ENCODE assay signal across 12 mouse cellular contexts in genomic region chr8:61059143-61059542, GRCm38 (mm10).
DNase-seq lines count a peak whose midpoint lies in the region; ATAC-seq and TF ChIP-seq lines count a peak whose summit lies in the region.
"Had no signal": no experiment of that assay in that cellular context is flagged by ENCODE, and none has a peak within 500 bp of the region (broad histone marks: within the 10 kb centered on the region; RNA-seq: fewer than 3 reads in every experiment).

No protein-coding gene starts in this region.

- no peaks in the 10 kb centered on the region for H3K9me3 ChIP-seq in intestine, postnatal 0 days (ENCODE audit: control insufficient read depth)
- no peaks in the 10 kb centered on the region for H3K9me3 ChIP-seq in intestine, embryonic 16.5 days (ENCODE audit: control insufficient read depth, low read length)
- no peaks in the 10 kb centered on the region for H3K9me3 ChIP-seq in ES-Bruce4 (replicated peaks; ENCODE audit: control insufficient read depth, insufficient read depth, low read length, poor library complexity, severe bottlenecking)
- no peaks in the 10 kb centered on the region for H3K9me3 ChIP-seq in forebrain, embryonic 14.5 days (replicated peaks; ENCODE audit: control insufficient read depth, low read length)
- H3K9me3 ChIP-seq: forebrain, embryonic 13.5 days; hindbrain, embryonic 15.5 days; neural tube, embryonic 12.5 days had no signal

- no peaks in the 10 kb centered on the region for H3K36me3 ChIP-seq in intestine, postnatal 0 days (ENCODE audit: control insufficient read depth, insufficient read depth)
- no peaks in the 10 kb centered on the region for H3K36me3 ChIP-seq in intestine, embryonic 16.5 days (ENCODE audit: control insufficient read depth, insufficient read depth, low read length)
- H3K36me3 ChIP-seq in ES-Bruce4 (ENCODE audit: control insufficient read depth, insufficient read depth, low read length, poor library complexity, severe bottlenecking) = no peaks in the 10 kb centered on the region; the same call in 1 of the 2 replicates
- no peaks in the 10 kb centered on the region for H3K36me3 ChIP-seq in forebrain, embryonic 14.5 days (ENCODE audit: control insufficient read depth, insufficient read depth, low read length)
- H3K36me3 ChIP-seq: neural tube, embryonic 12.5 days had no signal

- no peak for TF ChIP-seq EP300 in ES-Bruce4 (IDR thresholded peaks at IDR 0.05; ENCODE audit: insufficient read depth, low read depth, low read length)

- H3K4me3 ChIP-seq in intestine, postnatal 0 days (ENCODE audit: low read depth, low read length) = no peak overlapping the region
- no peak overlapping the region for H3K4me3 ChIP-seq in intestine, embryonic 16.5 days (ENCODE audit: low read length)
- H3K4me3 ChIP-seq in ES-Bruce4 (ENCODE audit: low read depth, low read length) = no peak overlapping the region
- no peak overlapping the region for H3K4me3 ChIP-seq in forebrain, embryonic 14.5 days (ENCODE audit: low read depth, low read length)
- H3K4me3 ChIP-seq: forebrain, embryonic 13.5 days; hindbrain, embryonic 15.5 days; neural tube, embryonic 12.5 days had no signal

- H3K9ac ChIP-seq in intestine, postnatal 0 days (ENCODE audit: low read depth, low read length) = no peak overlapping the region
- H3K9ac ChIP-seq in intestine, embryonic 16.5 days (ENCODE audit: low read depth, low read length) = no peak overlapping the region
- H3K9ac ChIP-seq in ES-Bruce4 (ENCODE audit: low read depth, poor library complexity, severe bottlenecking) = no peak overlapping the region
- no peak overlapping the region for H3K9ac ChIP-seq in forebrain, embryonic 14.5 days (ENCODE audit: low read length)
- H3K9ac ChIP-seq: forebrain, embryonic 13.5 days; hindbrain, embryonic 15.5 days; neural tube, embryonic 12.5 days had no signal

- H3K27ac ChIP-seq in intestine, postnatal 0 days (ENCODE audit: low read depth, low read length) = no peak overlapping the region
- no peak overlapping the region for H3K27ac ChIP-seq in intestine, embryonic 16.5 days (ENCODE audit: low read length)
- H3K27ac ChIP-seq in ES-Bruce4 (ENCODE audit: insufficient read depth, low read length) = no peak overlapping the region
- no peak overlapping the region for H3K27ac ChIP-seq in forebrain, embryonic 14.5 days (ENCODE audit: low read depth, low read length)
- H3K27ac ChIP-seq: forebrain, embryonic 13.5 days; hindbrain, embryonic 15.5 days; neural tube, embryonic 12.5 days had no signal

- H3K4me2 ChIP-seq in intestine, postnatal 0 days (replicated peaks; ENCODE audit: low read depth) = no peak overlapping the region
- H3K4me2 ChIP-seq in intestine, embryonic 16.5 days (ENCODE audit: low read depth, low read length) = no peak overlapping the region
- H3K4me2 ChIP-seq in forebrain, embryonic 14.5 days (ENCODE audit: low read length) = no peak overlapping the region
- H3K4me2 ChIP-seq: forebrain, embryonic 13.5 days; hindbrain, embryonic 15.5 days; neural tube, embryonic 12.5 days had no signal

- DNase-seq in 416B (ENCODE audit: low read depth) = peak; percentile 43
- peak; percentile 36 for DNase-seq in c-Kit-positive CD71-positive TER-119-positive erythroid progenitor cells, embryonic 14.5 days (ENCODE audit: low spot score)
- DNase-seq in urinary bladder, postnatal 14 days (ENCODE audit: low spot score) = no peak
- no peak for DNase-seq in forebrain, embryonic 14.5 days (ENCODE audit: low spot score)
- DNase-seq in right cerebral cortex, adult 18-20 months = no peak
- DNase-seq: right cerebral cortex, postnatal 25 days had no signal

- no peak for ATAC-seq in intestine, postnatal 0 days
- ATAC-seq in intestine, embryonic 16.5 days = no peak
- no peak for ATAC-seq in forebrain, embryonic 14.5 days
- ATAC-seq: forebrain, embryonic 13.5 days had no signal

- no peak for TF ChIP-seq POLR2A in ES-Bruce4 (IDR thresholded peaks at IDR 0.05; ENCODE audit: insufficient read depth, low read length)

- H3K27me3 ChIP-seq in intestine, postnatal 0 days (replicated peaks; ENCODE audit: control insufficient read depth, insufficient read depth, low read length) = no peaks in the 10 kb centered on the region
- H3K27me3 ChIP-seq in intestine, embryonic 16.5 days (replicated peaks; ENCODE audit: control insufficient read depth, insufficient read depth, low read length) = no peaks in the 10 kb centered on the region
- no peaks in the 10 kb centered on the region for H3K27me3 ChIP-seq in ES-Bruce4 (ENCODE audit: control insufficient read depth, insufficient read depth, low read length, poor library complexity, severe bottlenecking)
- no peaks in the 10 kb centered on the region for H3K27me3 ChIP-seq in forebrain, embryonic 14.5 days (replicated peaks; ENCODE audit: control insufficient read depth, insufficient read depth, low read length)
- H3K27me3 ChIP-seq: forebrain, embryonic 13.5 days; hindbrain, embryonic 15.5 days; neural tube, embryonic 12.5 days had no signal

- TF ChIP-seq CTCF in intestine, postnatal 0 days (IDR thresholded peaks at IDR 0.05; ENCODE audit: low read depth) = peak; percentile 66
- TF ChIP-seq CTCF in ES-Bruce4 (IDR thresholded peaks at IDR 0.05; ENCODE audit: low read depth, low read length) = peak; percentile 1

- no peaks in the 10 kb centered on the region for H3K4me1 ChIP-seq in intestine, postnatal 0 days (replicated peaks; ENCODE audit: control insufficient read depth, insufficient read depth, low read length)
- no peaks in the 10 kb centered on the region for H3K4me1 ChIP-seq in intestine, embryonic 16.5 days (ENCODE audit: control insufficient read depth, insufficient read depth, low read length)
- no peaks in the 10 kb centered on the region for H3K4me1 ChIP-seq in ES-Bruce4 (ENCODE audit: control insufficient read depth, insufficient read depth, low read length)
- H3K4me1 ChIP-seq in forebrain, embryonic 14.5 days (ENCODE audit: control insufficient read depth, insufficient read depth, low read length) = peaks cover 3% of the 10 kb centered on the region; the same call in 1 of the 2 replicates
- H3K4me1 ChIP-seq: hindbrain, embryonic 15.5 days; neural tube, embryonic 12.5 days had no signal

Comparison
In these comparisons a context has a peak if more than half of its experiments do, and no peak if none do; other contexts are left out.
1. DNase-seq: peak in 416B (single experiment) and c-Kit-positive CD71-positive TER-119-positive erythroid progenitor cells, embryonic 14.5 days (single experiment); none in urinary bladder, postnatal 14 days (single experiment), forebrain, embryonic 14.5 days (single experiment) and right cerebral cortex, adult 18-20 months (single experiment).